Mouse (Mus musculus): ENCODE results near the gene Clec4n.
"Not testable (repeated sequence)": the region's sequence is repeated elsewhere in the genome, so short reads cannot be mapped to it uniquely, and the experiment has no call there.

Gene Clec4n

GRCm38 (mm10) chr6:123292751-123293400 lies 63.2 kb downstream of the Clec4n start:
- DNase-seq (ENCODE audit: low spot score in 2 of 2), result no peak

GRCm38 (mm10) chr6:123293509-123293908 lies 63.9 kb downstream of the Clec4n start:
- DNase-seq (ENCODE audit: low spot score in 2 of 2), result not testable (repeated sequence)

Measured in cerebellum, postnatal 4 days (tissue).